Mouse (Mus musculus): ENCODE measurements around the gene Bms1. TPM values are rescaled to one million over a fixed set of nuclear protein-coding genes. Genes with fewer than 3 reads are reported as not detected.

Gene Bms1
- polyA plus RNA-seq, 2 experiments from 2014 or later, result 27.3 to 30.4 TPM

GRCm38 (mm10) chr6:118365781-118366180 lies 53.5 kb downstream of the Bms1 start:
- no peak for ATAC-seq

- no peak for ATAC-seq
Observed at GRCm38 (mm10) chr6:118350342-118350741, 68.9 kb downstream of the Bms1 start.

GRCm38 (mm10) chr6:118348186-118348585 lies 71.1 kb downstream of the Bms1 start:
- no peak for ATAC-seq

- no peak for ATAC-seq
Observed at GRCm38 (mm10) chr6:118347291-118347690, 72.0 kb downstream of the Bms1 start.

GRCm38 (mm10) chr6:118341861-118342485 lies 77.3 kb downstream of the Bms1 start:
- ATAC-seq, result no peak

GRCm38 (mm10) chr6:118337660-118338059 lies 81.6 kb downstream of the Bms1 start:
- no peak for ATAC-seq

- no peak for ATAC-seq
Observed at GRCm38 (mm10) chr6:118336541-118337480, 82.5 kb downstream of the Bms1 start.

- no peak for ATAC-seq
Observed at GRCm38 (mm10) chr6:118335934-118336450, 83.3 kb downstream of the Bms1 start.

GRCm38 (mm10) chr6:118333861-118334260 lies 85.4 kb downstream of the Bms1 start:
- ATAC-seq, result no peak

Other genes starting within 250 kb of the Bms1 start
- under 1 TPM; 0.28 to 0.65 TPM for gene Ret, start 221.8 kb downstream of the Bms1 start, polyA plus RNA-seq (2017; shearing (Covaris generic))
- gene Zfp248, start 36.1 kb upstream of the Bms1 start, polyA plus RNA-seq (2017; shearing (Covaris generic)), result 1 to 10 TPM; 5.5 to 8.2 TPM
- gene Zfp9, start 59.8 kb upstream of the Bms1 start, polyA plus RNA-seq (2017; shearing (Covaris generic)), result under 1 TPM in 1 of 2 experiments, not detected in 1; 0.27 TPM
- gene Ankrd26, start 142.8 kb upstream of the Bms1 start, polyA plus RNA-seq (2017; shearing (Covaris generic)), result 10 to 100 TPM; 11.1 to 11.4 TPM

Data from CD4-positive, CD25-positive, alpha-beta regulatory T cell, adult 4 months (primary cell).